Mouse (Mus musculus) thymus, postnatal 4 days (tissue): Measurements from ENCODE around the gene Cyp2b10.
"Not testable (repeated sequence)": the region's sequence is repeated elsewhere in the genome, so short reads cannot be mapped to it uniquely, and the experiment has no call there.

Source experiments
- DNase-seq: peaks from one replicate; pipeline ENCODE4 v3.0.0; 2021

Cyp2b10 gene

DNA sequence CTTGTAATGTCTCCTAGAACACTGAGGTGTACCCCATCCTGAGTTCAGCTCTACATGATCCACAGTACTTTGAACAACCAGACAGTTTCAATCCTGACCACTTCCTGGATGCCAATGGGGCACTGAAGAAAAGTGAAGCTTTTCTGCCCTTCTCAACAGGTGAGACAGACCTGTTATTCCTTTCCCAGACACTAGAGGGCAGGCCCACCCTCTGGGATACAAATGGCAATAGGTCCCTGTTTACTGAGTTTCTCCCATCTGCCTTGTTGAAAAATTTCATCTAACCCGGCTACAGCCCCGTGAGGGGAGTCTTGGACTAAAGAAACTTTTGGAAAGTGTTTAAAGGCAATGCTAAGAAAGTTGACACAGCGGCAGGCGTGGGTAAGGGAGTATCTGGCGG lies 19.9 kb downstream of the Cyp2b10 start:
- DNase-seq = not testable (repeated sequence)

DNA sequence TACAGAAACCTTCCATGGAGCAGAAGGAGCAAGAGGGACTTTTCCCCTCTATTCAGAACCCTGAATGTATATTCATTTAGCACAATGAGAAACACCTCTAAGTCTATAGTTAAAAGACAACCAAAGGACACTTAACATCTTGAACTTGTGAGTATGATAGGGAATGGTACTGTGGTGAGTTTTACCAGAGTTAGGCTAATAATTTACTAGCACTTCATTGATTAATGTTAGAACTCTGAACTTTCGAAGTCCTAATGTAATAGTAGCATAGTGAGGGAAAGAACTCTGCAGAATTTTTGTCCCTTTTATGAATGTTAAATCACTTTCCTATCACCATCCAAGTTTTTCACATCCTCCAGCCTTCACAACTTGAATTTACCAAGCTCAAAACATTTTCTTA lies 22.0 kb downstream of the Cyp2b10 start:
- no peak for DNase-seq

DNA sequence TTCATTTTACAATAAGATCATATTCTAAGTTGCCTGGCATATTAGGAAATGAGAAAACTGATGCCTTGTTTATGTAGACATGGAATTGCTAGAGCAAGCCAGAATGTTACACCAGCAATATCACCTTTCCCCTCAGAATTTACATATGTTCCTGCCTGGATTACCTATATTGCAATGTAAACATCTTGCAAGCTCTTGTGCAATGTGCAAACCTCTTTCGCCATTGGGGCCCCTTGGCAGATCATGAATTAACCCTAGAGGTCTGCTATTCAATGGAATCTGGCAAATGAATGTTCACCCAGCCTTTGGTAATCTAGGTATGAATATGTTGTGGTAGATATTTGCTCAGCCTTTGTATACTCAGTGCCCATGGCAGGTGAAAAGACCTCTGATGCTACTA lies 47.9 kb downstream of the Cyp2b10 start:
- no peak for DNase-seq
